Mouse (Mus musculus) granulocyte monocyte progenitor cell, adult 5-6 weeks (primary cell): ENCODE measurements around the gene Ripply2. TPM values are rescaled to one million over a fixed set of nuclear protein-coding genes. Genes with fewer than 3 reads are reported as not detected.
"Not testable (repeated sequence)": the region's sequence is repeated elsewhere in the genome, so short reads cannot be mapped to it uniquely, and the experiment has no call there.

Experiments used
- ATAC-seq: replicated peaks from 2 replicates; pipeline ENCODE4 v1.8.0; 2016; ENCODE audit warnings: mild to moderate bottlenecking, moderate TSS enrichment, inconsistent platforms; ENCODE audit not compliant: poor library complexity, severe bottlenecking
- total RNA-seq, 2 experiments: library from RNA; stranded (forward) in 1 of 2; stranded (reverse) in 1 of 2; fragments of 200-712, 200-1000 nt in 1 of 2; fragments of >200 nt in 1 of 2; fragmentation: Nextera tagmentation in 1 of 2; gene quantifications; 2 replicates each; pipeline ENCODE4 v1.2.3; 2014 to 2017

The Ripply2 gene
- total RNA-seq (2014; fragmentation: Nextera tagmentation) (not detected in 2 replicates), total RNA-seq (2017) (not detected in 2 replicates)

DNA sequence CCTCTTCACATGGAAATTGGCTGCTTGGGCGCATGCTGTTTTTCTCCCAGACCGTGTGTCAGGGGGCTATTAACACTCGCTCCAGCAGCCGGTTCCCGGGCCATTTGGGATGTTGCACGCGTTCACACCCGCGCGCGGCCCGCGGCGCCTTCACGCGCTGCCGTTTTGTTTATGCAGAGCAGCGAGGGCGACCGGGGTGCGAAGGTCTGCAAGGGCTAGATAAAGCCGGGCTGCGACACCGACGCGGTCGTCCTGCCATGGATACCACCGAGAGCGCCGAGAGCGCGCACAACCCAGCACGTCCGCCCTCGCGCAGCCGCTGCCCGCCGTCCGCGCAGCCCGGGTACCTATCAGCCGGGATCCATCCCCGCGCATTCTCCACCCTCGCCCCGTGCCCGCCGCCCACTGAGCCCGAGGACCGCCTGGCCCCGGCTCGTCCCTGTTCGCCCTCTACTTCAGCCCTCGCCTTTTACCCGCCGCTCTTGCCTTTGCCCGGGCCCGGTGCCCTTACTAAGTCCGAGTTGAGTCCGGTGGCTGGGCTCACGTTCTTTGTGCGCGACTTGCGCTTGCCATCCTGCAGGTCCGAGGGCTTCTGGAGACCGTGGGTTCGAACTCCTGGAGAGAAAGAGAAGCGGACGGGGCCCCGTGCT is at the start of gene Ripply2:
Gene Ripply2, plus strand, starts transcription at position 250 of the 650 bp plus-strand sequence.
- peak; percentile 77 for ATAC-seq

DNA sequence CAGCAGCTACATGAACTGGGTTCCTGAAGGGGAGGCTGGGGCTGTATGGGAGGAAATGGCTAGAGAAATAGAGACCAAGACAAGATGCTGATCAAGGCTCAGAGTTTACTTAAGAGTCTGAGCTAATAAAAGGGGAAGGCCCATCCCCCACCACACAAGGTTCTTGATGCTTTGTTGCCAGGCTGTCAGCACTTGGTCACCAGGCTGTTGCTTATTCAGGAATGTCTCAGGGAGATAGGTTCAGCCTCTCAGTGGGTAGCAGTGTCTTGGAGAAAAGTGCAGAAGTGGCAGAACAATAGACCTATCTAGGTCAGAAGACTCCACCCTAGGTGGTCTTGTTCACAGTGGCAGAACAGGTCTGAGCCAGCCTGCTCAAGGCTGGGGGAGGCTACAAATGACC is 42.9 kb upstream of the Ripply2 start:
- not testable (repeated sequence) for ATAC-seq

DNA sequence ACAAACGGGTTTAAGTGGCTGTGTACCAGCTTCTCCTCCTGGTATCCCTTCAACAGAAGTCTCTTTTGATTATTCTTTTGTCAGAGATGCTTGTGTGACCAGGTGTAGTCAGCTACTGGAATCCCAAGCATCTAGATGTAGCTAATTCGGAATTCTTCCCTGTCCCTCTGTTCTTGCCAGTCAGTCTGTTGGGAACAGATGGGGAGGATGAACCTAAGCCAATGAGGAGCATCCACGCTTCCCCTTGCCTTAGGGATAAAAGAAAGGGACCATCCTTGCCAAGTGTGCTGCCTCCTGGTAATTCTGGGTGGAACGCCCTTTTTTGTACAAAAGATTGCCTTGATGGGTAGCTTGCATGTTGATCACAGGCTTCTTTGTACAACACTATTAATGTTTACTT is 41.8 kb upstream of the Ripply2 start:
- ATAC-seq, result no peak

DNA sequence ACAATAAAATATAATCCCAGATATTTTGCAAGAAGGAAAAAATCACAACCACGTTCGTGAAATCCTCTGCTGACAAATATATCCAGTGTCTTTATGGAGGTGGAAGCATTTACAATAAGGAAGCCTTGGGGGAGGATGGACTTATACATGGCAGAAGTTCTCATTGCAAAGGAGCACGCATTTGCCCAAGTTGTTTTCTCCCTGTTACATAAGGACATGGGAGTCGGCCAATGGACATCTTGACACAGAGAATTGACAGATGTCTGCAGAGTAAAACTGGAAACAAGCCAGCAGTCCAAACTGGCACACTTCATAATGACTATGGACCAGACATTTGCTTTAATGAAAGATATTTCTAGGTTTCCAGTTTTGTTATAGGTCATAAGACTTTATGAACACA is 38.4 kb upstream of the Ripply2 start:
- ATAC-seq, result no peak

DNA sequence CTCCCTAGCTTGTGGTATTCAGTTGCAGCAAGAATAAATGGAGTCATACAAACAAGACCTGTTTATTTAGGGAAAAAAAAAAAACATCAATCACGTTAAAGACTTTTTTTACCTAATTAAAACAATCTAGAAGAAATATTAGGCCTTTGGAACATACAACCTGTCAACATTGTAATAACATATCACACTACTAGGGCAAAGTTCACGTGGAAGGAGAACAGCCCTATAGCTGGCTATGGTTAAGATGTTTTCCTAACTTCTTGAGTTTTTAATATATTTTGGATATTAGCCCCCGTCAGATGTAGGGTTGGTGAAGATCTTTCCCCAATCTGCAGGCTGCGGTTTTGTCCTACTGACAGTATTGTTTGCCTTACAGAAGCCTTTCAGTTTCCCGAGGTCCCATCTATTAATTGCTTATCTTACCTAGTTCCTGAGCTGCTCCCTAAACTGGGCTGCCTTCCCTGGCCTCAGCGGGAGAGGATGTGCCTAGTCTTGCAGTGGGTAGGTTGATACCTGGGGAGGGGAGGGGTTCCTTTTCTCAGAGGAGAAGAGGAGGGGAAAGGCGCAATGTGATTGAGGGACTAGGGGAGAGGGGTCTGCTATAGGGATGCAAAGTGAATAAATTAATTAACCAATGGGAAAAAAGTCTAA is 37.0 kb upstream of the Ripply2 start:
- no peak for ATAC-seq

DNA sequence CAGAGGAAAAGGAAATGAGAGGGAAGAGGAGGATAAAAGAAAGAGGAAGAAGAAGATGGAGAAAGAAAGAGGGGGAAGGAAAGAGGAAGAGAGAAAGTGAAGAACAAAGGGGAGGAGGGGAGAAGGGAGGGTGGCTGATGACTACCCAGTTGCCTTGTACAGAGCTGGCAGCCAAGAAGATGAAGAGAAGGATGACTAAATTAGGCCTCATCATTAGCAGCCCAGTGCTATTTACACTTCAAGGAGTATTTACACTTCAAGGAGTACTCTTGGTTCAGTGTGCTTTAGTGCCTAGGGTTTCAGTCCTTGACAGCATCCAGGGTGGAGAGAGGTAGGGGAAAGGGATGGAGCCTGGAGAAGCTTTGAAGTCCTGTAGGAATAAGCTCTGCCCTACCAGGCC is 35.3 kb upstream of the Ripply2 start:
- no peak for ATAC-seq

DNA sequence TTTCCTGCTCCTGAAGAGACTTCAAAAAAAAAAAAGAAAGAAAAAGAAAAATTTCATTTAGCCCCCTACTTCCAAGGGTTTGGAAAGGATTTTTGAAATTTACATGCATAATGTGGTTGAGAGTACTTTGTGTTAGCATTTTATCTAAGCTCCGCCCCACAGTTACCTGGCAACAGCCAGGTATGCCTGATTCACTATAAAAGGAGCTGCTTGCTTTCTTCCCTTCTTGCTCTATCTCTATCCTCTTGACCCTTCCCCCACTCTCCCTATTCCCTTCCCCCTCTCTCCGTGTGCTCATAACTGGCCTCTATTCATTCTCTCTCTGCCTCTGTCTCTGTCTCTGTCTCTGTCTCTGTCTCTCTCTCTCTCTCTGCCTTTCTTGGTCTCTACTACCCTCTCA is 34.4 kb upstream of the Ripply2 start:
- no peak for ATAC-seq

DNA sequence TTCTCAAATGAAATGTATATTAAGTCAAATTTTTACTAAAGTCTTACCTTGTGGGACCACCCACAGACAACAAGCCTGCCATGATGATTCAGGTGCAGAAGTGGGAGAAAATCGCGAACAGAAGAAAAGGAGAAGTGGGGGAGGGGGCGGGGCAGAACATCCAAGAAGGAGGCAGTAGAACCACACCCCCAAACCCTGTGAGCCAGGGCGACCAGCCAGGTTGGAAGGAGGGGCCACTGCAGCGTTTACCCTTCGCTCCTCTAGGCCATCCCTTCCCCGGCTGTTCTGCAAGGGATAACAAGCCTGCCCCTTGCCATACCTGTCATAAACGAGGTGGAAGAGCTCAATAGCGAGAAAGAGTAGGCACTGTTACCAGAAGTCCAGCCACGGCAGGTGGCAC is 33.8 kb upstream of the Ripply2 start:
- ATAC-seq, result peak; percentile 66

DNA sequence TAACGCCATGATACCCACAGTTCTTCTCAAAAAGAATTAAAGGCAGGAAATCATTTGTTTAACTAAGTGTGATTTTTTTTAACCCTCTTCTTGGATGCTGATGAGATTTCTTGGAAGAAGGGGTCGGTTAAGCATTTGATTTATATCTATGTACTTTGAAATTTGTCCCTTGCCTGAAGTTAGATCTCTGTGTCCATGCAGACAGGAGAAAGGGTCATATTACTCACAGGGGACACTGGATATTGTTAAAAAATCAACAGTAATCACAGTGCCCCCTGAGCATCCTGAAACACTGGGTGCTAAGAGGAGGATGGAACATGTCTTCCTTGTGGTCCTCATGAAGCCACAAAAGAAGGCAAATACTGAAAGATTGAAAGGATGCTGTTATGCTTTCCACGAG is 30.8 kb upstream of the Ripply2 start:
- ATAC-seq, result no peak

DNA sequence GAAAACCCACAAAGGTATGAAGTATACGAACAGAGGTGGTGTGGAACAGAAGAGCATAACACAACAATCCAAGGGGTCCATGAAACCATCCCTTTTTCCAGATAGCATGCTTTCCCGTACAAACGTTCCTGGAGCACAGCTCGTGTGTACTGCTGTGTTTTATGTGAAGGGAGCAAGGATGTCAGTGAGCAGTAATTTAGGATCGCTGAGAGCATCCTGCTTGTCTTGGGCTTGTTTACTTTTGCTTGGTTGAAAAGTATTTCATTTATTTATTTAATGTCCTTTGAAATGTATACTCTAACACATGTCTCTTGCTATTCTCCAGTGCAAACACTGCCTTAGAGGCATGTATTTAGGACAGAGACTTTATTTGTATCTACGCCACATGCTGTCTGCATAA is 30.2 kb upstream of the Ripply2 start:
- ATAC-seq, result no peak

DNA sequence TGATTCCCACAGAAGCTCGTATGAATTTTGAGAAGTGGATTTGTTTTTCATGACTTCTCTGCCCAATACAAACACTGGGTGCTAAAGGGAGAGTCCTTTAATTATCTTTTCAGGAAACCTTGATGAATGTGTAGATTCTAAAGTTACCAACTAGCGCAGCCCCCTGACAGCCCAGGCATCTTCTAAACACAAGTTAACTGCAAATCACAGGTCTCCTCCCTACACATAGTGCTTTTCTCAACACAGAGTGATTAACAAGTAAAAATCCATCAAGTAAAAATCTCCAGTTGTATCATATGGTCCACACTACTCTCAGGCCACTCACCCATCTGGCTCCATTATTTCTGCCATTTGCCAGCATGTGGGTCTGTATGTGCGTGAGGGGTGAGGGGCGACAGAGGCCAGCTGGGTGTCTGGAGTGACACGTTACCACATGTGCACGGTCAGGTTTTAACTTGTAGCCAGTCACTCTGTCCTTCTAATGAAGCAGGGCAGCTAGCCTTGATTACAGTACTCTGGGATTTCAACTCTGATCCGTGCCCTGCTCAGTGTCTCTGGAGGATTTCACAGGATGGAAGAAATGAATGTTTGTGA is 28.5 kb upstream of the Ripply2 start:
- no peak for ATAC-seq

DNA sequence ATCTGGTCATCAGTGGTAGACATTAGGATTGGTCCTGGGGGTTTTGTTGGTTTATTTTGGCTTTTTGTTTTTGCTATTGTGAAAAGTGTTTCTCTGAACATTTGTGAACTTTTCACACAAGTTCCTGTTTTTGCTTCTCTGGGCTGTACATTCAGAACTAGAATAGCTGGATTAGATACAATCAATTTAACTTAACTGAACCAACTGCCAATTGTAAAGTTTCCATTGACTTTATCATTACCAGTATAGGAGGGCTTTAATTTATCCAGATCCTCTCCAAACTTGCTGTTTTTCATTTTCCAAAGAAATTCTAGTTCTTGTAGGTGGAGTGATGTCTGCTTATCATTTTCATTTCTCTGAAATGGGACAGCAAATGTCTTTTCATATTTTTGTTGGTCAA is 25.5 kb upstream of the Ripply2 start:
- no peak for ATAC-seq

DNA sequence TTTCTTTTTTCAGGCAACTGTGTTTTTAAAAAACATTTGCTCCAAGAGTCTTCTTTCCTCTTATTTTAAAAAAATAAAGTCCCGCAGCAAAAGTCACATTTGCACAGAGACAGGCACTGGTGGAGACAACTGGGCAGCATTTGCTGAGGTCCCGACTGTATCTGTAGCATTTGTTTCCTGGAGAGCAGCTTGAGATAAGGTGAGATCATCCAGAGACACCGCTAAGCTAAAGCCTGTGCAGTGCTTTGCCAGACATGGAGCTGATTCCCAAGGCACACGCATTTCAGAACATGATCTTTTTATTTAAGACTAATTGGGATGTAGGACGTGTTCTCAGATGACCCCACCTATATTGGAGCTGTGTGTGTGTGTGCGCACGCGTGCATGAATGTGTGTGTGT is 23.6 kb upstream of the Ripply2 start:
- no peak for ATAC-seq

DNA sequence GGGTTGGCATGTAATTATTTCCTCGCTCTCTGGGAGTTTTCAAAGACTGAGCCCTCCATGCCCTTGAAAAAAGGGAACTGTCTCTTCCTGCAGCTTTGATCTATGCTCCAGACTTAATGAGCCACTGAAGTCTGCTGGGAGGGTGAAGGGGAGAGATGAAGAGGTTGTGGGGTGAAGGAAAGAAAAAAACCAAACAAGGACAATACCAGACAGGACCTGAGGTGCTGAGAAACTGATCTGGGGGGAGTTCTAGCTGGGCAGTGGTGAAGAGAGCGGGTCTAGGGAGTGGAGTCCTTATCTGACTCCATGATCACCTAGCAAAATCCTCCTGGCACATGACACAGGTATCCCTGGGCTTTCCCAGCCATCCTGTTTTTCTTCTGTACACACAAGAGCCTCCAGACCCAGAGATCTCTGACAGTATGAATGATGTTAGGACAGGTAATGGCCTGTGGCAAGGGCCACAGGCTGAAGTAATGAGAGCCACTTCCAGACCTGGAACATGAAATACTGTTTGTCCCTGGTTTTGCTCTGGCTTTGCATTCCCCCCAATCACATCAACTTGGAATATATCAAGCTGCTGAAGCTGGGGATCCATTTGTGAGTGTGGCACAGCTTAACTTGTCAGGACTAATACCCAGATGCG is 18.2 kb upstream of the Ripply2 start:
- ATAC-seq, result no peak

DNA sequence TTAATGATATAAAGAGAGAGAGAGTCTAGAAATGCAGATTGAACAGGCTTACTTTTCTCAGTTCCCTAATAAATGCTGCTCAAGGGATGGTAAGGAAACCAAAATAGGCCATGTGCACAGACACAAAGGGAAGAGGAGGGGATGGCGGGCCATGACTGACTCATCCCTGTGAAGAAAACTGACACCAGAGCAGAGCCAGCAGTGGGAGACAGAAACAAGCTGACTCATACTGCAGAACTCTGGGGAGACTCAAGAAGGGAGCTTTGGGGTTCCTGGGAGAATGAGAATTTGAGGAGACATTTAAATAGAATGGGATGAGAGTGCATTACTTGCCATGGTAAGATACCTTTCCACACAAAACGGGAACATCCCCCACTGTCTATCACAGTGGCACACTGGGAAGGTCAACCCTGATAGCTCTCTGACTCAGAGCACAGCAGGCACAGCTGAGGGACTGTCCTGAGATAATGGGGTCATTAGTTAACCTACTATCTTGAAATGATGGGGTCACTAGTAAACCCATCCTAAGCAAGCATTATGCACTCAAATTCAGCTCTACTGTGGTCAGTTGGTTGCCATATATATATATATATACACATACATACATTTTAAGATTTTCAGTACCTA is 15.3 kb upstream of the Ripply2 start:
- peak; percentile 33; the same call in 1 of the 2 replicates for ATAC-seq

DNA sequence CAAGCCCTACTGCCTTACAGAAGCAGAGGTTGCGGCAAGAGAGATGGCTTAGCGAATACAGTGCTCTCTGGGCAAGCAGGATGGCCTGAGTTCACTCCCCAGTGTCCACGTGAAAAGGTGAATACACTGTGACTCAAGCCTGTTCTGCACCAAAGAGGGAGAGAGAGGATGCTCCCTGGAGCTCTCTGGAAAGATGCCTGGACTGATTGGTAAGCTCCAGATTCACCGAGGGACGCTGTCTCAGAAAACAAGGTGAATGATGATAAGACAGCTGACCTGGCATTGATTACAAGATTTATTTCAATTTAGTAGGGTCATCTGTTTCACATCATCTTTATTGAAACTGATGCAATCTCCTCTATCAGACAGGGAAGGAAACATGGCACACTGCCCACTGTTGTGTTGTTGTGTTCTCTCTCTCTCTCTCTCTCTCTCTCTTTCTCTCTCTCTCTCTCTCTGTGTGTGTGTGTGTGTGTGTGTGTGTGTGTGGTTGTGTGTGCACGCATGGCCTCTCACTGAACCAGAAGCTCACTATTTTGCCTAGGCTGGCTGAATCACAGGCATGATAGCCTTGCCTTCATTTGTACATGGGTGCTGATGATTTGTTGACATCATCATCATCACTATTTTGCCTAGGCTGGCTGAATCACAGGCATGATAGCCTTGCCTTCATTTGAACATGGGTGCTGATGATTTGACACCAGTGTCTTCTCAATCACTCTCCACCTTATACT is 10.5 kb upstream of the Ripply2 start:
- no peak for ATAC-seq

DNA sequence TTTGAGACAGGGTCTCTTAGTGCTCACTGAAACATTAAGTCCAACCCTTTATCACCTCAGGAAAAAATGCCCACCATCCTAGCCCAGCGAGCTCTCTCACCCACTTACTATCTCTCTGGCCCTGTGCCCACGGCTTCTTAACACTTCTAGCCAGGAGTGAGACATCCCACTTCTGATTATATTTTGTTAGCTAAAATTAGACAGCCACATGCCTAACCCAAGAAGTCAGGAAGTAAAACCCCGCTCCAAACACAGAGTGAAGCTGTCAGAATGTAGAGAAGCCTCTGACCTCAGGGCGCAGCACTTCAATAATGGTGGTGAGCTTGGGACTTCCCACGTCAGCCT is 9.9 kb upstream of the Ripply2 start:
- ATAC-seq, result no peak

DNA sequence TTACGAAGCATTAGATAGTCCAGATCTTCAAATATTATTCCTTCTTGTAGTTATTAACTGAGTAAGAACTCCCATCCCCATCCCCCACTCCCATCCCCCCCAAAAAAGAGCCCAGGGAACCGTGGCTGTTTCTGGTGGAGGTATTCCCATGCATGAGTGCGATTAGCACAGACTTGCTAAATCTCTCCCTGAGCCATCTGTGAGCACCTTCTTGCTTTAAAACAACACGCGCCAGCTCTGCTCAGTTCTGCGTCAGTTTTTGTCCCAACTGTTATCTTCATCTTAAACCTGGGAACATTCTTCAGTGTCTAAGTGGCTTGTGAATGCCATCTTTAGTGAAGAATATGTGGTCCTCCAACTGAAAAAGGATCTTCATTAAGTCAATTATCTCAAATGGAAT is 6.8 kb upstream of the Ripply2 start:
- ATAC-seq, result no peak

DNA sequence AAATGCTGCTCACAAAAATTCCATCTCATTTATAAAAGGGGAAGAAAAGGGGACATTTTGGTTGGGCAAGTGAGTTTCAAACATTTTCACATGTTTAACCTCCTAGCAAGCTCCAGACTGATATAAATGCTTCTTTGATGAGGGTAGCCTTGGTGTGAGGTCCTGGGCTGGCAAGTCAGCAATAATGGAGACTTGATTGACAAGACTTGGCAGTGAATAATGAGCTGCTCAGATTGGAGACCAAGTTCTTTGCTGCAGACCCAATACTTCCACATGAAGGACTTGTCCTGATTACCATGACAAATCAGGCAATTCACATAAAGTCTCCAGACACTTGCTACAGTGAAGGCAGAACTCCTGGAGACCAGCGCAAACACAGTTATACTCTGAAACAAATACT is 6.4 kb upstream of the Ripply2 start:
- no peak for ATAC-seq

DNA sequence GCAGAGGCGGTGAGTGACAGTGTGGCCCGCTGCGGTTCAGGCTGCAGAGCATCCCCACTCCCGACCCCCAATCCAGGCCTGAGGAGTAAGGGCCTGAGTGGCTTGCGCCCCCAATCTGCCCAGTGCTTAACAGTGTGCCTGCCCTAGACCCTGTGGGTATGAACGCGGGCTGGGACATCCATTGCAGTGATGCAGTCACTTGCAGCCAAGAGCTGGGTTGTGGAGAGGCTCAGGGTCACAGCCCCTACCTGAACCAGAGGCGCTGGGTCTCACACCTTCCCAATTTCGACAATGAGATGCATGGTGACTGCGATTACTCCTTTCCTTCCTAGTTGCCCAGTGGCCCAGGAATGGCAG is 579 bp downstream of the Ripply2 start:
- ATAC-seq, result peak; percentile 33; the same call in 1 of the 2 replicates
